Mouse (Mus musculus) kidney, postnatal 0 days (tissue): Measurements from ENCODE around the gene Clnk. TPM values are rescaled to one million over a fixed set of nuclear protein-coding genes. Genes with fewer than 3 reads are reported as not detected.

ENCODE experiments used
- ATAC-seq: fragments of 200-750 bp; cut with Nextera tagmentation; replicated peaks from 2 replicates; pipeline ENCODE4 v1.8.0; 2017; ENCODE audit warnings: low read depth, moderate number of reproducible peaks, moderate TSS enrichment, moderate library complexity; ENCODE audit not compliant: low FRiP score
- DNase-seq: peaks from one replicate; pipeline ENCODE4 v3.0.0-alpha.2; 2016; ENCODE audit warnings: low spot score
- H3K27ac ChIP-seq: fragments of 300-500 bp; sonication (generic); 2 replicates; pipeline ENCODE4 v1.5.1; 2014; ENCODE audit warnings: mild to moderate bottlenecking
- H3K27me3 ChIP-seq: fragments of 300-500 bp; sonication (generic); 2 replicates; pipeline ENCODE4 v1.6.1; 2014; ENCODE audit warnings: low read length, mixed read lengths; ENCODE audit not compliant: insufficient read depth
- H3K36me3 ChIP-seq: fragments of 300-500 bp; sonication (generic); 2 replicates; pipeline ENCODE4 v1.6.1; 2014; ENCODE audit warnings: low read length, mixed read lengths; ENCODE audit not compliant: insufficient read depth
- H3K4me1 ChIP-seq: fragments of 300-500 bp; sonication (generic); replicated peaks from 2 replicates; pipeline ENCODE4 v1.6.1; 2014; ENCODE audit warnings: antibody characterized with exemption, low read length, mixed read lengths; ENCODE audit not compliant: insufficient read depth
- H3K4me2 ChIP-seq: fragments of 300-500 bp; sonication (generic); 2 replicates; pipeline ENCODE4 v1.6.1; 2014; ENCODE audit warnings: mild to moderate bottlenecking, low read length, moderate library complexity, mixed read lengths
- H3K4me3 ChIP-seq: fragments of 300-500 bp; sonication (generic); replicated peaks from 2 replicates; pipeline ENCODE4 v1.5.1; 2014; ENCODE audit warnings: low read depth, low read length
- H3K9ac ChIP-seq: fragments of 300-500 bp; sonication (generic); 2 replicates; pipeline ENCODE4 v1.6.1; 2014; ENCODE audit warnings: low read depth, low read length
- H3K9me3 ChIP-seq: fragments of 300-500 bp; sonication (generic); replicated peaks from 2 replicates; pipeline ENCODE4 v1.6.1; 2016; ENCODE audit warnings: low read length, inconsistent platforms, mixed read lengths
- CTCF ChIP-seq: IDR thresholded peaks from 2 replicates; pipeline ENCODE4 v1.5.1; 2016; ENCODE audit warnings: antibody characterized with exemption, low read depth, mild to moderate bottlenecking, moderate library complexity
- WGBS: fragments of 180-500 bp; shearing (Covaris S2); extraction: QIAGEN DNeasy Blood & Tissue Kit; methylation state at CpG from one replicate; pipeline ENCODE4 v1.1.7; 2014; 5-methylcytosine and 5-hydroxymethylcytosine counted together
- polyA plus RNA-seq: library from polyadenylated mRNA; unstranded; fragments of >200 nt; fragmentation: Nextera tagmentation; extraction: Ambion mirVana; gene quantifications from 2 replicates; pipeline ENCODE4 v1.2.1, GENCODE M21; 2015

Gene Clnk
- polyA plus RNA-seq, 1 experiment from 2014 or later: not detected

GRCm38 (mm10) chr5:38692859-38693258, 183.8 kb downstream of the Clnk start:
- ATAC-seq: no peak
- H3K9me3 ChIP-seq: no peaks in the 10 kb centered on the region
- WGBS: 76% methylated on average over 6 of the region's 6 CpGs
- no peaks in the 10 kb centered on the region for H3K27me3 ChIP-seq
- no peak overlapping the region for H3K9ac ChIP-seq
- no peak overlapping the region for H3K4me2 ChIP-seq
- H3K27ac ChIP-seq: no peak overlapping the region
- TF ChIP-seq CTCF: no peak
- no peaks in the 10 kb centered on the region for H3K4me1 ChIP-seq
- no peak for DNase-seq
- no peaks in the 10 kb centered on the region for H3K36me3 ChIP-seq
- H3K4me3 ChIP-seq: no peak overlapping the region

DNA sequence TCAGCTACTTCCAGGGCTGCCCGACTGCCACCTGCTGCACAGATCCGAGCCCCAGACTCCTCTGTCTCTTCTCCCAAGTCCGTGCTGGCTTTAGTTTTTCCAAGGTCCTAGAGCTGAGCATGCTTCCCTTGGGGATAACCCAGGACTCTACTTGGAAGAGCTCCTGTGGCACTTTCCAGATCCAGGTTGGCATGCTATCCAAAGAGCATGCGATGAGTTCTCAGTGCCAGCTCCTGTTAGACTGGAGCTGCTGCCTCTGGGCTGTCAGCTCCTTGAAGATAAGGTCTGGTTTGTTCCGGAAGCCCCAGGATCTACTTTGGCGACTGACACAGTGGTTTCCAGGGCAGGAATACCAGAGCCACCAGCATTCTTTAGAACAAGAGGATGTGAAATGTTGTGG, 187.4 kb downstream of the Clnk start:
- no peak overlapping the region for H3K27ac ChIP-seq
- WGBS: 89% methylated on average over 6 of the region's 6 CpGs
- no peak for TF ChIP-seq CTCF

GRCm38 (mm10) chr5:38687694-38688093, 188.9 kb downstream of the Clnk start:
- no peak for TF ChIP-seq CTCF
- DNase-seq (no peak), ATAC-seq (no peak)
- H3K9ac ChIP-seq: no peak overlapping the region
- no peak overlapping the region for H3K4me2 ChIP-seq
- WGBS: 84% methylated on average over 1 of the region's 1 CpGs
- no peaks in the 10 kb centered on the region for H3K27me3 ChIP-seq
- H3K4me1 ChIP-seq: no peaks in the 10 kb centered on the region
- no peak overlapping the region for H3K4me3 ChIP-seq
- H3K27ac ChIP-seq: no peak overlapping the region
- no peaks in the 10 kb centered on the region for H3K36me3 ChIP-seq
- H3K9me3 ChIP-seq: no peaks in the 10 kb centered on the region

More for the DNA sequence above, 187.4 kb downstream of the Clnk start:
- H3K4me3 ChIP-seq: no peak overlapping the region
- H3K36me3 ChIP-seq: no peaks in the 10 kb centered on the region
- H3K4me2 ChIP-seq: no peak overlapping the region
- DNase-seq (no peak), ATAC-seq (no peak)
- no peak overlapping the region for H3K9ac ChIP-seq
- H3K4me1 ChIP-seq: no peaks in the 10 kb centered on the region
- H3K9me3 ChIP-seq: no peaks in the 10 kb centered on the region
- no peaks in the 10 kb centered on the region for H3K27me3 ChIP-seq

GRCm38 (mm10) chr5:38684164-38684911, 192.3 kb downstream of the Clnk start, which contains the start of gene Zfp518b:
Zfp518b (minus strand) TSS chr5:38684826.
- peak within 1 kb of the TSS; percentile 84 for H3K4me3 ChIP-seq
- no peaks in the 10 kb centered on the region for H3K27me3 ChIP-seq
- peak within 1 kb of the TSS; percentile 80 for H3K27ac ChIP-seq
- no peaks in the 10 kb centered on the region for H3K9me3 ChIP-seq
- peak; percentile 92 for ATAC-seq
- H3K4me2 ChIP-seq: peak within 1 kb of the TSS; percentile 90
- H3K36me3 ChIP-seq: 0 out of 2 replicates have a peak, but pooled peaks cover 12% of the 10 kb centered on the region
- DNase-seq: peak; percentile 78
- no peaks in the 10 kb centered on the region for H3K4me1 ChIP-seq
- WGBS: under 1% methylated on average over 78 of the region's 89 CpGs
- no peak for TF ChIP-seq CTCF
- H3K9ac ChIP-seq: peak within 1 kb of the TSS; percentile 86

GRCm38 (mm10) chr5:38658836-38659235, 217.8 kb downstream of the Clnk start:
- no peaks in the 10 kb centered on the region for H3K4me1 ChIP-seq
- no peak overlapping the region for H3K4me2 ChIP-seq
- ATAC-seq: no peak
- DNase-seq: no peak
- H3K27me3 ChIP-seq: no peaks in the 10 kb centered on the region
- no peak overlapping the region for H3K9ac ChIP-seq
- TF ChIP-seq CTCF: no peak
- no peak overlapping the region for H3K4me3 ChIP-seq
- 83% methylated on average over 5 of the region's 5 CpGs for WGBS
- H3K9me3 ChIP-seq: no peaks in the 10 kb centered on the region
- no peak overlapping the region for H3K27ac ChIP-seq
- no peaks in the 10 kb centered on the region for H3K36me3 ChIP-seq

Other genes with a start within 250 kb of the Clnk start
- gene Zfp518b, start 192.0 kb downstream of the Clnk start, polyA plus RNA-seq: 9.3 and 10.2 TPM in 2 replicates